Mouse (Mus musculus): ENCODE results near the gene Gcm2. TPM values are rescaled to one million over a fixed set of nuclear protein-coding genes. Genes with fewer than 3 reads are reported as not detected.

The Gcm2 gene
- total RNA-seq, 2 experiments from 2014 or later, result not detected

GRCm38 (mm10) chr13:41080700-41081099, 30.1 kb downstream of the Gcm2 start:
- no peak for DNase-seq (ENCODE audit: low spot score in 2 of 2)

- DNase-seq (ENCODE audit: low spot score in 2 of 2), result no peak
These were observed 31.0 kb downstream of the Gcm2 start for GRCm38 (mm10) chr13:41079859-41080258.

GRCm38 (mm10) chr13:41079421-41079780, 31.4 kb downstream of the Gcm2 start, which contains the start of gene Mak:
Mak (minus strand) TSS chr13:41079706.
- DNase-seq (ENCODE audit: low spot score in 2 of 2), result peak in 1 of 2 experiments; percentile 15

- DNase-seq (ENCODE audit: low spot score in 2 of 2), result no peak
These were observed 32.0 kb downstream of the Gcm2 start for GRCm38 (mm10) chr13:41078690-41079420.

- no peak for DNase-seq (ENCODE audit: low spot score in 2 of 2)
These were observed 32.9 kb downstream of the Gcm2 start for GRCm38 (mm10) chr13:41077921-41078320.

GRCm38 (mm10) chr13:41073819-41074218, 37.0 kb downstream of the Gcm2 start:
- no peak for DNase-seq (ENCODE audit: low spot score in 2 of 2)

GRCm38 (mm10) chr13:41071617-41072016, 39.2 kb downstream of the Gcm2 start:
- no peak for DNase-seq (ENCODE audit: low spot score in 2 of 2)

- DNase-seq (ENCODE audit: low spot score in 2 of 2), result no peak
These were observed 43.2 kb downstream of the Gcm2 start for GRCm38 (mm10) chr13:41067618-41068017.

- no peak for DNase-seq (ENCODE audit: low spot score in 2 of 2)
These were observed 58.9 kb downstream of the Gcm2 start for GRCm38 (mm10) chr13:41051965-41052364.

Other genes starting within 250 kb of the Gcm2 start
- gene Pak1ip1, start 110.0 kb downstream of the Gcm2 start, total RNA-seq (2021), result 10 to 100 TPM; 32.0 to 33.7 TPM
- gene Tmem14c, start 94.7 kb downstream of the Gcm2 start, total RNA-seq (2021), result 10 to 100 TPM; 79.9 to 85.1 TPM
- gene Mak, start 31.3 kb downstream of the Gcm2 start, total RNA-seq (2021), result not detected
- not detected for gene Sycp2l, start 3.3 kb upstream of the Gcm2 start, total RNA-seq (2021)
- 1 to 10 TPM in 1 of 2 experiments, under 1 TPM in 1; 0.49 to 1.2 TPM for gene Elovl2, start 109.4 kb upstream of the Gcm2 start, total RNA-seq (2021)
- gene Smim13, start 138.8 kb upstream of the Gcm2 start, total RNA-seq (2021), result 10 to 100 TPM; 21.9 to 22.8 TPM
- gene Gm17364, start 162.9 kb upstream of the Gcm2 start, total RNA-seq (2021), result not detected

All from gastrocnemius, postnatal 4 days (tissue).